Mouse (Mus musculus) frontal cortex, postnatal 36 days (tissue): ENCODE measurements around the gene Clcf1.
"Not testable (repeated sequence)": the region's sequence is repeated elsewhere in the genome, so short reads cannot be mapped to it uniquely, and the experiment has no call there.

Experiments
- DNase-seq, 2 experiments: peaks; one replicate each; pipeline ENCODE4 v3.0.0; 2022; ENCODE audit warnings: low spot score in 2 of 2

Gene Clcf1

GRCm38 (mm10) chr19:4248683-4249082 lies 34.6 kb downstream of the Clcf1 start:
- DNase-seq: not testable (repeated sequence)

- no peak for DNase-seq
Measured at GRCm38 (mm10) chr19:4254230-4254629, 40.2 kb downstream of the Clcf1 start.

GRCm38 (mm10) chr19:4255583-4256162 lies 41.6 kb downstream of the Clcf1 start:
- no peak for DNase-seq

GRCm38 (mm10) chr19:4257216-4257896 lies 43.3 kb downstream of the Clcf1 start:
- DNase-seq: peak; percentile 90 to 97

GRCm38 (mm10) chr19:4257897-4258252 lies 43.8 kb downstream of the Clcf1 start:
- DNase-seq: no peak

GRCm38 (mm10) chr19:4261038-4261698 lies 47.1 kb downstream of the Clcf1 start:
- DNase-seq: no peak

GRCm38 (mm10) chr19:4262756-4263155 lies 48.7 kb downstream of the Clcf1 start:
- no peak for DNase-seq

GRCm38 (mm10) chr19:4263702-4264101 lies 49.7 kb downstream of the Clcf1 start:
- DNase-seq: no peak

GRCm38 (mm10) chr19:4264171-4264780 lies 50.2 kb downstream of the Clcf1 start:
- DNase-seq: no peak

- no peak for DNase-seq
Measured at GRCm38 (mm10) chr19:4265956-4266355, 51.9 kb downstream of the Clcf1 start.

GRCm38 (mm10) chr19:4268566-4269361 lies 54.7 kb downstream of the Clcf1 start, which contains the start of gene Ssh3:
TSS of gene Ssh3 (minus strand) at chr19:4269180.
- peak; percentile 68 to 79 for DNase-seq

- no peak for DNase-seq
Measured at GRCm38 (mm10) chr19:4270187-4270586, 56.1 kb downstream of the Clcf1 start.

- DNase-seq: no peak
Measured at GRCm38 (mm10) chr19:4270972-4271371, 56.9 kb downstream of the Clcf1 start.
